In the genomic region with DNA sequence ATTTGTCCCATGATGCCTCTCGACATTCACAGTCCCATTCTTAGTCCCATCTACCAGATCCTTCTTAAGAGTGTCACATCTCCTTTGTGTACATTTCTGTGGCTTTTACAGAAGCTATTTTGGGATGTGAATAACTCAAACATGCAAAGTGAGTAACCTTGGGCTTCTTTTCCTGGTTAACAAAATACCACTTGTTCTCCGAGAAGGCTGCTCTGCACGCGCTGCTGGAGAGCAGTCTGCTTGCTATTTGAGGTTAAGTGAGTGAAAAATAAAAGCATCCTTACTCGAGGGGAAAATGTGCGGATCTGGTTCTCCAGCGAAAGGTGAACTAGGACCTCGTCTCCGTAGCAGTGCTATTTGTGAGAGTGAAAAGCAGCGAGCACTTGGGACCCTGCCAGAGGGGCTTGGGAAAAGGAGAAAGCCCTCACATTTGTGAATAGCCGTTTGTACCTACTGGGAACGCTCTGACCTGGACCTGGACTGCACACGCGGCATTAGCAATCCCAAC, we compare ENCODE assay signal across 21 mouse cellular contexts. TPM values are rescaled to one million over a fixed set of nuclear protein-coding genes. Genes with fewer than 3 reads are reported as not detected.
DNase-seq lines count a peak whose midpoint lies in the region; ATAC-seq lines count a peak whose summit lies in the region.
"Had no signal": no experiment of that assay in that cellular context is flagged by ENCODE, and none has a peak within 500 bp of the region (broad histone marks: within the 10 kb centered on the region; RNA-seq: fewer than 3 reads in every experiment).

No protein-coding gene starts in this region.

- WGBS in heart, embryonic 12.5 days: 88% methylated on average over 14 of the region's 14 CpGs
- whole genome bisulfite sequencing in limb, embryonic 15.5 days: 83% methylated on average over 14 of the region's 14 CpGs
- WGBS in limb, embryonic 10.5 days: 91% methylated on average over 14 of the region's 14 CpGs
- WGBS in forebrain, embryonic 16.5 days: 45% methylated on average over 14 of the region's 14 CpGs

- no peak overlapping the region for H3K4me3 ChIP-seq in heart, embryonic 12.5 days
- H3K4me3 ChIP-seq in limb, embryonic 15.5 days: no peak overlapping the region
- H3K4me3 ChIP-seq in limb, embryonic 10.5 days: no peak overlapping the region
- no peak overlapping the region for H3K4me3 ChIP-seq in forebrain, embryonic 16.5 days (replicated peaks; ENCODE audit: low read length)
- H3K4me3 ChIP-seq: layer of hippocampus, adult 2 months; neural tube, embryonic 12.5 days; stomach, embryonic 15.5 days had no signal

- no peak overlapping the region for H3K4me2 ChIP-seq in heart, embryonic 12.5 days
- no peak overlapping the region for H3K4me2 ChIP-seq in limb, embryonic 15.5 days
- H3K4me2 ChIP-seq in forebrain, embryonic 16.5 days (ENCODE audit: low read length): no peak overlapping the region
- H3K4me2 ChIP-seq: hindbrain, embryonic 14.5 days; neural tube, embryonic 12.5 days; stomach, embryonic 15.5 days had no signal

- peaks cover 51% of the 10 kb centered on the region for H3K36me3 ChIP-seq in heart, embryonic 12.5 days
- H3K36me3 ChIP-seq in limb, embryonic 15.5 days: peaks cover 62% of the 10 kb centered on the region
- peaks cover 86% of the 10 kb centered on the region for H3K36me3 ChIP-seq in limb, embryonic 10.5 days
- peaks cover 19% of the 10 kb centered on the region for H3K36me3 ChIP-seq in forebrain, embryonic 16.5 days (ENCODE audit: control insufficient read depth, insufficient read depth)

- no peaks in the 10 kb centered on the region for H3K4me1 ChIP-seq in heart, embryonic 12.5 days (replicated peaks)
- H3K4me1 ChIP-seq in limb, embryonic 15.5 days: peaks cover 5% of the 10 kb centered on the region; the same call in 1 of the 2 replicates
- H3K4me1 ChIP-seq in limb, embryonic 10.5 days: no peaks in the 10 kb centered on the region
- no peaks in the 10 kb centered on the region for H3K4me1 ChIP-seq in forebrain, embryonic 16.5 days (replicated peaks; ENCODE audit: control insufficient read depth, insufficient read depth, low read length)
- H3K4me1 ChIP-seq: neural tube, embryonic 12.5 days; stomach, embryonic 15.5 days had no signal

- no peak overlapping the region for H3K27ac ChIP-seq in heart, embryonic 12.5 days (ENCODE audit: poor library complexity, severe bottlenecking)
- H3K27ac ChIP-seq in limb, embryonic 15.5 days: 0 out of 2 replicates have a peak overlapping the region, but pooled peaks have one; percentile 4
- no peak overlapping the region for H3K27ac ChIP-seq in limb, embryonic 10.5 days
- H3K27ac ChIP-seq in forebrain, embryonic 16.5 days (ENCODE audit: low read length): peak overlapping the region; percentile 51; the same call in 1 of the 2 replicates
- H3K27ac ChIP-seq: hindbrain, embryonic 14.5 days; layer of hippocampus, adult 2 months; neural tube, embryonic 12.5 days; stomach, embryonic 15.5 days had no signal

- H3K9me3 ChIP-seq in heart, embryonic 12.5 days (replicated peaks): no peaks in the 10 kb centered on the region
- no peaks in the 10 kb centered on the region for H3K9me3 ChIP-seq in limb, embryonic 15.5 days
- H3K9me3 ChIP-seq in limb, embryonic 10.5 days (replicated peaks): no peaks in the 10 kb centered on the region
- no peaks in the 10 kb centered on the region for H3K9me3 ChIP-seq in forebrain, embryonic 16.5 days (ENCODE audit: control insufficient read depth, low read length)
- H3K9me3 ChIP-seq: neural tube, embryonic 12.5 days; stomach, embryonic 15.5 days had no signal

- no peak for DNase-seq in heart, adult 8-10 months (ENCODE audit: low spot score)
- DNase-seq in limb, embryonic 10.5 days (ENCODE audit: low spot score): no peak
- DNase-seq in brain, adult 2 months (ENCODE audit: low read depth, low spot score): peak; percentile 29
- DNase-seq in cerebellum, adult 11-12 months: no peak
- DNase-seq: adrenal gland, postnatal 36 days; cerebellum, adult 8-10 months; gastrocnemius, postnatal 14 days; heart, adult 18-20 months; kidney, postnatal 14 days; liver, postnatal 0 days; lung, postnatal 14 days; thymus, adult 18-20 months; thymus, postnatal 4 days had no signal

- H3K9ac ChIP-seq in heart, embryonic 12.5 days: 0 out of 2 replicates have a peak overlapping the region, but pooled peaks have one; percentile 16
- H3K9ac ChIP-seq in limb, embryonic 15.5 days: no peak overlapping the region
- no peak overlapping the region for H3K9ac ChIP-seq in forebrain, embryonic 16.5 days (replicated peaks; ENCODE audit: low read depth, low read length)
- H3K9ac ChIP-seq: hindbrain, embryonic 14.5 days; liver, postnatal 0 days; neural tube, embryonic 12.5 days; stomach, embryonic 15.5 days had no signal

- no peaks in the 10 kb centered on the region for H3K27me3 ChIP-seq in heart, embryonic 12.5 days (replicated peaks)
- H3K27me3 ChIP-seq in limb, embryonic 15.5 days: no peaks in the 10 kb centered on the region
- no peaks in the 10 kb centered on the region for H3K27me3 ChIP-seq in limb, embryonic 10.5 days (ENCODE audit: low read depth, poor library complexity, severe bottlenecking)
- H3K27me3 ChIP-seq in forebrain, embryonic 16.5 days (replicated peaks; ENCODE audit: control insufficient read depth, insufficient read depth, low read length): no peaks in the 10 kb centered on the region
- H3K27me3 ChIP-seq: neural tube, embryonic 12.5 days; stomach, embryonic 15.5 days had no signal

- no peak for ATAC-seq in heart, embryonic 12.5 days (ENCODE audit: insufficient number of reproducible peaks, low FRiP score)
- no peak for ATAC-seq in limb, embryonic 15.5 days (ENCODE audit: insufficient number of reproducible peaks, low FRiP score, low TSS enrichment, low read depth)
- ATAC-seq in forebrain, embryonic 16.5 days: peak; percentile 64
- ATAC-seq: intestine, embryonic 16.5 days; liver, postnatal 0 days had no signal

RNA-seq across cellular contexts. Expression of gene Tamm41, which starts 10.1 kb away (rescaled TPM):
- 36.7 and 37.7 TPM in 2 replicates for polyA plus RNA-seq in heart, embryonic 12.5 days (2016; fragmentation: Nextera tagmentation; extraction: Ambion mirVana)
- total RNA-seq in heart, adult 8-10 months (2022): 10 to 100 TPM; 11.9 to 14.8 (median 12.8) TPM
- 48.5 and 52.2 TPM in 2 replicates for polyA plus RNA-seq in limb, embryonic 15.5 days (2015; fragmentation: Nextera tagmentation; extraction: Ambion mirVana)
- 104 and 106 TPM in 2 replicates for polyA plus RNA-seq in limb, embryonic 10.5 days (2016; fragmentation: Nextera tagmentation; extraction: Ambion mirVana)
- polyA plus RNA-seq in forebrain, embryonic 16.5 days (2015; fragmentation: Nextera tagmentation; extraction: Ambion mirVana): 54.2 and 58.2 TPM in 2 replicates

RNA-seq across cellular contexts. Expression of gene Vgll4, which starts 57.7 kb away (rescaled TPM):
- 74.3 and 76.4 TPM in 2 replicates for polyA plus RNA-seq in heart, embryonic 12.5 days (2016; fragmentation: Nextera tagmentation; extraction: Ambion mirVana)
- 10 to 100 TPM; 19.9 to 23.5 (median 21.4) TPM for total RNA-seq in heart, adult 8-10 months (2022)
- polyA plus RNA-seq in limb, embryonic 15.5 days (2015; fragmentation: Nextera tagmentation; extraction: Ambion mirVana): 121 and 130 TPM in 2 replicates
- 114 and 129 TPM in 2 replicates for polyA plus RNA-seq in limb, embryonic 10.5 days (2016; fragmentation: Nextera tagmentation; extraction: Ambion mirVana)
- polyA plus RNA-seq in forebrain, embryonic 16.5 days (2015; fragmentation: Nextera tagmentation; extraction: Ambion mirVana): 74.3 and 79.0 TPM in 2 replicates

Comparison
In these comparisons a context has a peak if more than half of its experiments do, and no peak if none do; other contexts are left out.
1. H3K27ac ChIP-seq: peak in limb, embryonic 15.5 days (single experiment) and forebrain, embryonic 16.5 days (single experiment); none in heart, embryonic 12.5 days (single experiment) and limb, embryonic 10.5 days (single experiment).